Mouse (Mus musculus) frontal cortex, postnatal 25 days (tissue): ENCODE results near the gene Ltb4r1.

ENCODE experiments used
- DNase-seq, 2 experiments: peaks; one replicate each; pipeline ENCODE4 v3.0.0; 2022; ENCODE audit warnings: low spot score in 2 of 2

Gene Ltb4r1

DNA sequence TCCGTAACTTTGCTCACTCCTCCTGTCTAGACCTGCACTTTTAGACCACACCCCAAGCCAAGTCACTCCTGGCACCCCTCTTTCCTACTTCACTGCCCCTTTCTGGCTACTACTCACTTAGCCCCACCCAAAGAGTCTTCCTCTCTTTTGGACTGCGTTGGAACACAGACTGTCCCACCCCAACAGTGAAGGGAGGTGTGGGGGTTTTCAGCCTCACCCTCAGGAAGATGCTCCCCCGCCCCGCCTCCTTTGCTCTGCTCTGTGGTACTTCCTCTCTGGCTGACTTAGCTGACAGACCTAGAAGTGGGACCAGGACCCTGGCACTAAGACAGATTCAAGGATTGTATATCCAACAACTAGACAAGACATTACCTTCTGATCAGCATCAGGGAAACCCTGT, at the start of gene Ltb4r1:
Gene Ltb4r1 (plus strand): TSS at position 267 of the 400 bp plus-strand sequence.
- DNase-seq = no peak

DNA sequence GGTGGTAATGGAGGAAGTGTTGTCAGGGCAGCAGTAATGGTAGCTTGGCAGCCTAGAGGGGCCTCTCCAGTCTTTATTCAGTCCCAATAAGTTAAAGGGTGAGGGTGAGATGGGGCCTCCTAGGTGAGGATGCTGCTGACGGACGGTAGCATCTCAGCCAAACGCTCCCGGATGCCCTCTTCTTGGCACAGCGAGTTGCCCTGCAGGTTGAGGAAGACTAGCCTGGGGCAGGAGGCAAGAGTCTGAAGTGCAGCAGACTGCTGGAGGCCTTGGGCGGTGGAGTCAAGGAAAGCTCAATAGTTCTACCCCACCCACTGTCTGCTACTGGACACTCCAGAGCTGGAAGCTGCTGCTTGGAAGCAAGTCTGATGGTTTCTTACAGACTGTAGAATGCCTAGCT, 49.5 kb upstream of the Ltb4r1 start:
- DNase-seq = no peak

DNA sequence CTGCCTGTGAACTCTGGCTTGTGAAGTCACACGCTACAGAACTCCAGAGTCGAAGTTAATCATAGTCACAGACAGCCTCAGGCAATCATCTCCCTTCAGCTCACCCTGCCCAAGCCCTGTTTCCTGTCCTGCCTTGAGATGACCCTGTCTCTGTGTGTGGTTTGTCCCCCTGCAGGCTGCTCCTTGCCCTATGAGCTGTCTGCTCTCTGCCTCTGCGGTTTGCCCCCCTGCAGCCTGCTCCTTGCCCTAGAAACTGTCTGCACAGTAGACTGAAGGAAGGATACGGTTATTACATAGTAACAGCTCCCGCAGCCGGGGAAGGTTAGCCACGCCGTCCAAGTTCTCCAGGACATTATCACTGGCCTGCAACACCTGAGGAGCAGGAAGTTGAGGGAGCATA, 48.9 kb upstream of the Ltb4r1 start:
- no peak for DNase-seq

DNA sequence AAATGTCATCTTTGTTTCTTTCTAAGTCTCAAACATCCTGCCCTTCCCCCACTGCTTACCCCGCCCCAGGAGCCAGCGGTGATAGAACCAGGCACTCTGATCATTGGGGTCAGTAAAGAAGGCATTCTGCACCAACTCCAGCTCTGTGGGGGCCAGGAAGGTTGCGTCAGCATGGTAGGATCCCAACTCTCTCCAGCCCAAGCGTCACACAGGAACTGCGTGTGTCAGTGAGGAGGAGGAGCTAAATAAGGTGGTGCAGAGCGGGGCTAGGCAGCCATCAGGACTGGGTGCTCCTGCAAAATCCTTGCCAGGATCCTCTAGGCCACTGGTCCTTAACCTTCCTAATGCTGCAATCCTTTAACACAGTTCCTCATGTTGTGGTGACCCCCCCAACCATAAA, 46.0 kb upstream of the Ltb4r1 start:
- DNase-seq = no peak

DNA sequence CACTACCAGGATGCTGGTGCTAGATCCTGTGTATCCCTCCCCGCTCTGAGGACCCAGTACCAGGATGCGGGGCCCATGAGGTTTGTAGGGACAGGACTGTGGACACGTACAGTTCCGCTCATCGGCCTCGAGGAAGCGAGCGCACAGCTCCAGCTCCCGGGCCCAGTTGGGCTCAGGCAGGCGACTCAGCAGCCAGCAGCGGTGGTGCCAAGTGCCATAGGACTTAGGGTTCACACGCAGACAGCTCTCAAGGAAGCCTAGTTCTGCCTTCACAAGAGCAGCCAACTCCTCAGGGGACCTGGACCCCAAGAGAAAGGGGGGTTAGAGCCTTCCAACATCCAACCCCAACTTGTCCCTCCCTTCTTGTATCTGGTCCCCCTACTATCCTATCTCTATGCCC, 45.1 kb upstream of the Ltb4r1 start:
- DNase-seq = no peak

DNA sequence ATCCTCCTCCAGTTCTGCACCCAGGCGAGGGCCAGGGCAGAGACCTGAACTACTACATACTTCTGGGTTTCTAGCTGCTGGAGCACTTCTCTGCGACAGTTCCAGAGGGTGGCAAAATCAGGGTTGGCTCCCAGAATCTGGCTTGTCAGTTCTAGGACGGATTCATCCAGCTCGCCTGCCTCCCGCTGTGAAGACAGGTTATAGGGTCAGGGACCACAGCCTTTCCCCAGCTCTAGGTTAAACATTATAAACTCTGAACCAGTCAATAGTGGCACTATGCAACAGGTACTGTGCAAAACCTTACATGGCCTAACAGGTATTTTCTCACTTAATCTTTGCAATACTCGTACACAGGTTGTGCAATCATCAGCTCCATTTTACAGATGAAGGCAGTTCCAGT, 44.7 kb upstream of the Ltb4r1 start:
- no peak for DNase-seq

DNA sequence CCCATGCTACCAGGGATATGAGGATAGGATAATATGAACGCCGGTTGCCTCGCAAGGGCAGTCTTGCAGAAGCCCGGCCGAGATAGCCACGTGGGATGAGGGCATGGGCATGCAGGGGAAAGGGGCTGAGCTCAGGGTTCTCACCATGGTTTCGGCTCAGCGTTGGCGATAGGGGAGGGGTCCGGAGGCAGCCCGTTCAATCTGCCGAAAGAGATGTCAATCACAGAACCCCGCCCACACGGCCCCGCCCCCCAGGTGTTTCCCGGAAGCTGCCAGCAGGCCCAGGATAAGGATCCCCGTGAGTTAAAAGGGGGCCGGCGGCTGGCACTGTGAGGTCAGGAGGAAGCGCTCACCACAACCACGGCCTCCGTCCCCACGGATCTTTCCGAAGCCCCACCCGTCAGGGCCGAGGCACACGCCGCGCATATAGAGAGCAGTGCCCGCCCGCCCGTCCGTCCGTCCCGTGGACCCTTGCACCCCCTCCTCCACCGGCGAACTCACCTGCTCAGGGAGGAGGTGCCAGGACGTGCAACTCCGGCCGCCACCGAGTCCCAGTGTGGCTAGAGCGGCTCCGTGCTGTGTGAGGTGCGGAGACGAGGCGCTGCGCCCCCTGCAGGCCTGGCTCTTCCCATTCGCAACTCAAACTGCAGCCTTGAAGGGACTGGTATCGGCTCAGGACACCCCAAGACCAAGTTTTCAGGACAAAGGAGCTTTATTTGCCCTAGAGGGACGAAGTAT, 43.9 kb upstream of the Ltb4r1 start, which contains the start of gene Rabggta:
Gene Rabggta (minus strand): TSS at position 564 of the 738 bp plus-strand sequence.
- peak; percentile 85 to 89 for DNase-seq

DNA sequence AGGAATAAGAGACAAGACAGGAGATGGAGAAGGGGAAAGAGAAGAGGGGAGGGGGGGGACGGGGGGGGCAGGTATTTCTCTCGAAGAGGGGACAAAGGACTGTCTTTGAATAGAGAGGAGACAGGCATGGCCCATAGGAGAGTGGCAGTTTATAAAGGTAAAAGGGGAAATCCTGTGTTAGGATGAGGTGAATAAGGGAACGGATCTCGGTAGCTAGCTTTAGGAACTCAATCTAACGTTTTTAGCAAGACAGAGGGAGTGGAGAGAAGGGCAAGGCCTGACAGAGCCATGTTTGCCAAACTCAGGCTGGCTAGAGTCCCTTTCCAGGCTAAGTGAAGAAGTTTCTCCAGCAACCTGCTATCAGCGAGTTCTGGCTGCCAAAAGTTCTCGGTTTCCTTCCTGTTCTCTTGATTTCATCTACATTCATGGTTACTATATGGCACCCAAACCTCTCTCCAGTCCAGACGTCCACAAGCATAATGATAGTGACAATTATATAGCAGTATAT, 43.3 kb upstream of the Ltb4r1 start:
- no peak for DNase-seq

DNA sequence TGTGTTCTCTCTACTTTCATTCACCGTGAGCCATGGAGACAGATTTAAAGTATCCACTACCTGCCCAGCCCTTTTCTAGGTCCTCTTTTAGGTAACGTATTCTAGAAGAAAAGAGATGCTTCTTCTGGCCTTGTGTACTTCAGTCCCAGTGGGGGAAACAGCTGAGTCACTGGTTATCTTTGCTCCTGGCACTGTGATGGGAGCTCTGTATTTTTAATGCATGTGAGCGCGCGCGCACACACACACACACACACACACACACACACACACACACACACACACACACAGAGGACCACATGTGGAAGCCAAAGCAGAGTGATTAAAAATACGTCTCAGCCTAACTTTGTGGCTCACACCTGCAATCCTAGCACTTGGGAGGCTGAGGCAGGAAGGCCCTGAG, 42.3 kb upstream of the Ltb4r1 start:
- no peak for DNase-seq

DNA sequence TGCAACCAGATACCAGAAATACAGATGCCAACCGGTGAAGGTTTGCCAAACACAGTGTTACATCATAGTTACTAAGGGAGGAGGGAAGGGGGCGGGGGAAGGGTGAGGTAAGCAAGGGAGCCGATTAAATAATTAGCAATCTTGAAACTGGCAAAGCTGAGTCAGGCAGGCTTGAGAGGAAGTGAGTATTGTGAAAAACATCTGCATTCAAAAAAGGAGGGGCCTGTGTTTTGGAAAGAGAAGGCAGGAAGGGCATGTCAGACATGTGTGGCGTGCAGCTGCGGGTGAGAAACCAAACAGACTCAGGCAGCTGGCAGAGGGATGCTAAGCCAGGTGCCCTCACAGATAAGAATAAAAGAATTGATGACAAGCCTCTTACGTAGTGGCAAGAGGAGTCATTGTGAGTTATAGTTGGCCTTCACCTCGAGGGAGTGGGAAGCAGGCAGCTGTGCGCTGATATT, 41.3 kb upstream of the Ltb4r1 start:
- DNase-seq = no peak

DNA sequence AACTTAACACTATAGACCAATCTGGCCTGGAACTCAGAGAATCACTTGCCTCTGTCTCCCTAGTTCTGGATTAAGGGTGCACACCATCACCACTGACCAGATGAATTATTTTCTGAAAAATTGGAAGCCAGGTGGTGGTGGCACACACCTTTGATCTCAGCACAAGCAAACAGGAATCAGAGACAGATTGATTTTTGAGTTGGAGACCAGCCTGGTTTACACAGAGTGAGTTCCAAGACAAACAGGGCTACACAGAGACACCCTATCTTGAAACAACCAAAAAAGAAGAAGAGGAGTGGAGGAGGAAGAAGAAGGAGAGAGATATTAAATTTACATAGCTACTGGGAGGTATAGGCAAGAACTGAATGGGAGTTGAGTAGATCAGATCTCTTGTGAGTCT, 39.5 kb upstream of the Ltb4r1 start:
- no peak for DNase-seq

DNA sequence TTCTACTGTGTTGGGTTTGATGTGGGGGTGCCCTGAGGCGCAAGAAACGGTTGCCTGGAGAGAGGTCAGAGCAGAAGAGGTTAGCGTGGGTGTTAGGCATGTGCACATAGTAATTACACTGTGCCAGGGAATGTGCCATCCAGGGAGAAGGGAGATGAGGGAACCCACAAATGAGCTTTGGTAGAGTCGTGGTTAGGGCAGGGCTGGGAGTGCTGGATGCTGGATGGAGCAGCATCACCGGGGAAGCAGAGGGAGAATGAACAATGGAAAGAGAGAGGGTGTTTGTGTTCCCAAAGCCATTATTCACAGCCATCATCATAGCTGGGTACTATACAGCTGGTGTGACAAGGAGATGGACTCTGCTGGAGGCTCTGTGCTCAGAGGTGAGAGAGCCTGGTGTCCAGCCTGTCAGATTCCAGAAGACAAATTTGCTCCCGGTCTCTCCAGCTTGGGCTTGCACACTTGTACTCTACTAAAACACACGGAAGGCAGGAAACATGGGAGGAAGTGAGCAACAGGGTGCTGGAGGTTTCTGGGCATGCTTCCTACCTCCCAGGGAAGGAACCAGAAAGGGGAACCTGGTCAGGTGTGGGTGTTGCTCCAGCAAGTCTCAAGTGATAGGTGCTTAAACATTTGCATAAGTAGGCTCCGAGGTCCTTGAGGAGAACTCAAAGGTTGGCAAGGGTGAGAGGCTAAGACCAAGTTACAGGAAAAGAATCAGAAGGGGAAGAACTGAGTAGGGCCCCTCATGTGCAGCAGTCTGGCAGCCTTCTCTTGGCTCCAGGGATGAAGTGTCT, 37.7 kb upstream of the Ltb4r1 start:
- no peak for DNase-seq

DNA sequence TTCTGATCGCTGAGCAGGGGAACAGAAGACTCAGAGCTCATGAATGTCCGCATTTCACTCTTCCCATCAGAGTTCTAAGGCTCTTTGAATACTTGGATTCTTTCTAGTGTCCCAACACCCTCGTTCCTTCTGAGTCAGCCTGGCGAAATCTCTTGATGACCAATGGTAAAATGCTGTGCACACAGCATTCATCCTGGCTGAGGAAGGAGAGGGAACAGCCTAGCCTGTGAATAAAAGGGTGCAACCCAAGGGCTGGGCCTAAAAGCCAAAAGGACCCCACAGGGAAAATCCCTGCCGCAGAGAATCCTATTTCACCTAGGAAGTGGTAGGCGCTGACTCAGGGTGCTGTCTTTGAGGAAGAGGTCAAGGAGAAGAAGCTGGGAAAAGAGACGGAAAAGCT, 35.6 kb upstream of the Ltb4r1 start:
- no peak for DNase-seq

DNA sequence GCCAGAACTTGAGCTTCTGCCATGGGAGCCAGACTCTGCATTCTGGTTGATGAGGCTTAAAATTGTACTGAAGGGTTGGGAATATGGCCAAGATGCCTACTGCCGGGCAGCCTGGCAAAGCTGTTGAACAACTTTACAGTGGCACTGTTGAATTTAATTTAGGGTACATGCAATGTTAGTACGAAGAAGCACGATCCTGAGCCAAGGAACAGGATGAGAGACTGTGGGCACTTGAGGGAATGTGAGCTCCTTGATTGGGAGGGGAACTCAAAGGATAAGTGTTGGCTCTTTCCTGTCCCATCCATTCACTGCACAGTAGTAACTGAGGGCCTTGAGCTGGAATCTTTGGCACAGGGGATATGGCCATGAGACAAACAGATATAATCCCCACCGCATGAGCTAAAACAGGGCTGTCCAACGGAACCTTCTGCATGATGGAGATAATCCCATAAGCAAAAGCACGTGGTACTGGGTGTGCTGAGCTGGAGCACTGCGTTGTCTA, 35.2 kb upstream of the Ltb4r1 start:
- DNase-seq = no peak

DNA sequence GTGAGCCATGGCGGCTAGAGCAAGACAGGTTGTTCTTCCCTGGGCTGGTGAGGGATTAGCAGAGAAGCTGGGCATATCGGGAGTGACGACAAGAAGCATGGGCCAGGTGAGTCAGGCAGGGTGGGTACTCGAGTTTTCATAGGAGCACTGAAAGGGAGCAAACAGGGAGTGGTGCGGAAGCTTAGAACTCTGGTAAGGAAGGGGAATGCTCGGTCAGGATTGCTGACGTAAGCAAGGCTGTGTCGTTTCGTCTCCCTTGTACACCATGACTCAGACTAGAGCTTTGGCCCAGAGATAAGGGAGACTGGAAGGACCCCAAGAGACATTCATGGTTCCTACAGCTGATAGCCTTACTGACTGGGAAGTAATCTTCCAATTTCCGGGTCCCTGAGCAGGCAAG, 31.9 kb upstream of the Ltb4r1 start:
- DNase-seq = no peak

DNA sequence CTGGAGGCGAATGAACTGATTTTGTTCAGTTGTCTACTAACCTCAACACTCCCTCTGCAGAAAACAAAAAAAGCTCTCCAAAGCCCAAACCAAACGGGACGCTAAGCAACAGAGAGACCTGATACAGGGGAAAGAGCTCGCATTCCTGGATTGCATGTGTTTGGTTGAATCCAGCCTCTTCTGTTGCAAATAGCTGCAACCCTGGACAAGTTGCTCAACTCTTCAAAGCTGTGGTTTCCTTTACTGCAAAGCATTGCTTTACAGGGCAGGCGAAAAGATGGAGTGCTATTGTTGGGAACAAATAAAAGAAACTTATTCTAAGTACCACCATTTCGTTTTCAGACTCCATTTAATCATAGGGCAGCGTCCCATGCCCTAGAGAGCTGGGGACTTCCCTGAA, 30.9 kb upstream of the Ltb4r1 start:
- no peak for DNase-seq

DNA sequence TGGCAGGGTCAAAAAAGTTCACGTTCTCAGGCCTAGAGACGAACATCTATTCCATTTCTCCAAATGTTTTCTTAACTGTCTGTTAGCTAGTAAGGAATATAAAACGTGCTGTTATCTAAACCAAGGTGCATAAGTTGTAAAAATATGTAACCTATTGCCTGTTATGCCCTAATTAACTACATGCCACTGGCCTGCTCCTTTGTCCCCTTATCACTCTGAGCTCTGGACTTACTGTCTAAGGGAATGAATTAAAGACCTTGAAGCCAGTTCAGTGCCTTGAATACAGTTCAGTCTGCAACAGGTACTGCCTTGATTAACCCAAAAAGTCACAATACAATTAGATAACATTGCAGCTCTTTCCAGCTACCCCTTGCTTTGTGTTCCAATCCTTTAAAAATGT, 30.4 kb upstream of the Ltb4r1 start:
- DNase-seq = no peak

DNA sequence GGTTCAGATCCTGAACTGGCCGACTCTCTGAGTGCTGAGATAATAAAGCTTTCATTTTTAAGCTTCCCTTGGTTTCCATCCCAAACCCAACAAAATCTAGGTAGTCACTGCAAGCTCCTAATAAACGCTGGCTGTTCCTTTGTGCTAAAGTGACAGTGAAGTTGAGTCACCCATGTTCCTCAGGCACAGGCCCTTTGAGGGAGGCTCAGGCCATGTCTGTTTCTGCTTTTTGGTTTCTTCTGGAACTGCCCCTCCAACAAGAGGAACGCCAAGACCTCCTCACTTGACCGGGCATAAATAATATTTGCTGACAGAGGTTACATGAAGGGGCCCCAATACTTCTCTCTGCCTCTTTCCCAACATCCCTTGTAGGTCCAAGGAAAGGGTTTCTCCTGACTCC, 30.0 kb upstream of the Ltb4r1 start:
- no peak for DNase-seq

DNA sequence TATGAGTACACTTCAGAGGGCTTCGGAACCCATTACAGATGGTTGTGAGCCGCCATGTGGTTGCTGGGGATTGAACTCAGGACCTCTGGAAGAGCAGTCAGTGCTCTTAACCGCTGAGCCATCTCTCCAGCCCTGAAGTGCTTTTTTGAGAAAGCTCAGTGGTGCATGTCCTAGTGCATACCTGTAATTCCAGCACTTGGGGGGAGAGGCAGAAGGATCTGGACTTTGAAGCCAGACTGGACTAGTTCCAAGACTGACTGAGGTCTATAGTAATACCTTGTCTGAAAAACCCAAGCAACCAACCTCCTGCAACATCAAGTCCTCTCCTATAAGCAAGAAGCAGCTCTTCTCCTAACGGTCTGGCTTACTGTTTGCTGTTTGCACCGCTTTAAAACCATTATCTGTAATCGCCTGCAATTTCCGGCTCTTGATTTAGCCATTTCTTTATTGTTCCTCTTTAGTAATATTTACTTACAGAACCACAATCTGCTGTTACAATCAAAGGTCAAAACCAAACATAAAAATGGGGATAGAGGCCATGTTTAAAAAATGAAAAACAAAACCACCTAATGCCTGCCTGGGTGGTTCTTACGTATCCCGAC, 28.6 kb upstream of the Ltb4r1 start:
- no peak for DNase-seq

DNA sequence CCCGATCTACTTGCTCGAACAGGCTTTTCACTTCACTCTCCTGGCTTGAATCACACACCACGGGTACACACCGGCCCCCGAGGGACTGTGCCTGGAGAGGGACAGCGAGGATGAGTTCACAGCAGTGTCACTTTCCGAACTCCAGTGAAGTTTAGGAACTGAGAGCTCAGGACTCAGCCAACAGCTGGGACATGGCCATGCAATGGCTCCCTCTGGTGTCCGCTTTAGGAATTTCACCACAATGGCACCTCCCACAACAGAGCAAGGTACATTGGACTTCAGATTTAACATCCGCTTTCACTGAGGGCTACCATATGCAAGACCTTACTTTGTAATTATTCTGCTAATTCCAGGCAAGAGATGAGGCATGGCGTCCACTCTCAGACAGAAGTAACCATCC, 22.1 kb upstream of the Ltb4r1 start:
- DNase-seq = peak; percentile 85 to 89

DNA sequence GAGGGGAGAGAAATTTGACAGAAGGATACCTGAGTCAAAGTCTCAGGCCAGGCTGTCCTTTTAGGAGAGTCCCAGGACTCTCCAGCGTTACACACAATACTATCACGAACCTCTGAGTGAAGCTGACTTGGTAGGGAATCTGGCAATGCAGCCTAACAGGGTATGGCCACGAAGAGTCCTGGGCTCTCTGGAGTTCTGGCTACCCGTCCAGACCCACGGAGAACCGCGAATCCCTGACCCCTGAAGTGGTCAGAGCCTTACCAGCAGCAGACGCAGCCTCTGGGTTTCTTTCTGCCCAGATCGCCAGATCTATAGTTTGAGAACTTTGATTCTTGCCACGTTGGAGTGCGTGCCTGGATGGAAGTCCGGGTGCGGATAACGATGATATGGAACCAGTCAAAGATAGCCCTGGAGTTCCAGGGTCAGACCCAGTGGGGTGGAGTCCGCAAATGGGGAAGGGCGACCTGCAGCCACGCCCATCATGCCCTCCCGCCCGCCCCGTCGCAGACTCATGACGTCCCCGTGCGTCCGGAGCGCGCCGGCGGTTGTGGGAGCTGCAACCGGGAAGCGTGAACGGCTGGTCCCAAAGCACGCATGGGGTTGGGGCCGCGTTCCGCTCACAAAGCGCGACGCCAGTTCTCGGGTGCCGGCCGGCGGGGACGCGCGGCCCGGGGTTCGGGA, 20.4 kb upstream of the Ltb4r1 start, which contains the start of the genes Dhrs1 and Nop9:
Gene Dhrs1 (minus strand): TSS at position 511 of the 681 bp plus-strand sequence.
Gene Nop9 (plus strand): TSS at position 514 of the 681 bp plus-strand sequence.
- peak; percentile 58 to 73 for DNase-seq

DNA sequence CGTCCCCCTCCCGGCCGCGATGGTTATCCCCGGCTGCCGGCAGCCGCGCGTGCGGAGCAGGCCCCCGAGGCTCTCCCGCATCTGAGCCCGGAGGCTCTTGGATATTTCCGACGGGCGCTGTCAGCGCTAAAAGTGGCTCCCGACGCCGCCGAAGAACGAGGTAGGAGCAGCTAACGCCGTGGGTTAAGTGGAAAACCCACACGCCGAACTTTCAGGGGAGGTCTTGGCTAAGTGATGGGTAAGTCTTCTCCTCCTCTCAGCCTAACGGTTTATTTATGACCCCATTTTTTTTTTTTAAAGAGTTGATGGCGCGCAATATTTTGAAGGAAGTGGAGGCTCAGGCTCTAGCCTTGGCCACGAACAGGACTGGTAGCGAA, 19.9 kb upstream of the Ltb4r1 start:
- no peak for DNase-seq
